Mouse (Mus musculus) retina, postnatal 7 days (tissue): ENCODE data around the gene C530025M09Rik.

Experiments used
- DNase-seq: peaks from one replicate; pipeline ENCODE4 v3.0.0-alpha.2; 2012; ENCODE audit warnings: low read depth, low spot score

The C530025M09Rik gene

GRCm38 (mm10) chr2:149830536-149831458, at the start of gene C530025M09Rik:
C530025M09Rik (minus strand) TSS chr2:149831213.
- peak; percentile 29 for DNase-seq

GRCm38 (mm10) chr2:149877954-149878353, 46.9 kb upstream of the C530025M09Rik start:
- DNase-seq, result no peak

GRCm38 (mm10) chr2:149873346-149873745, 42.3 kb upstream of the C530025M09Rik start:
- DNase-seq, result no peak

- no peak for DNase-seq
These were observed 41.5 kb upstream of the C530025M09Rik start for GRCm38 (mm10) chr2:149872496-149872895.

- no peak for DNase-seq
These were observed 39.5 kb upstream of the C530025M09Rik start for GRCm38 (mm10) chr2:149870496-149870895.

- no peak for DNase-seq
These were observed 35.0 kb upstream of the C530025M09Rik start for GRCm38 (mm10) chr2:149865914-149866435.

GRCm38 (mm10) chr2:149861002-149861401, 30.0 kb upstream of the C530025M09Rik start:
- DNase-seq, result no peak

- no peak for DNase-seq
These were observed 17.8 kb upstream of the C530025M09Rik start for GRCm38 (mm10) chr2:149848778-149849177.

GRCm38 (mm10) chr2:149844575-149844974, 13.6 kb upstream of the C530025M09Rik start:
- no peak for DNase-seq

- DNase-seq, result no peak
These were observed 8.7 kb upstream of the C530025M09Rik start for GRCm38 (mm10) chr2:149839666-149840065.

GRCm38 (mm10) chr2:149836471-149837135, 5.6 kb upstream of the C530025M09Rik start:
- DNase-seq, result no peak

GRCm38 (mm10) chr2:149835091-149835490, 4.1 kb upstream of the C530025M09Rik start:
- no peak for DNase-seq

- DNase-seq, result no peak
These were observed 1.3 kb upstream of the C530025M09Rik start for GRCm38 (mm10) chr2:149832301-149832700.

- no peak for DNase-seq
These were observed 639 bp upstream of the C530025M09Rik start for GRCm38 (mm10) chr2:149831459-149832245.

- DNase-seq, result no peak
These were observed 968 bp downstream of the C530025M09Rik start for GRCm38 (mm10) chr2:149829955-149830535.

- no peak for DNase-seq
These were observed 2.1 kb downstream of the C530025M09Rik start, which contains the start of gene Syndig1 for GRCm38 (mm10) chr2:149828911-149829310. Syndig1 (plus strand) TSS chr2:149829211.

GRCm38 (mm10) chr2:149820201-149820600, 10.8 kb downstream of the C530025M09Rik start:
- no peak for DNase-seq

- no peak for DNase-seq
These were observed 11.3 kb downstream of the C530025M09Rik start for GRCm38 (mm10) chr2:149819751-149820150.

GRCm38 (mm10) chr2:149818395-149818794, 12.6 kb downstream of the C530025M09Rik start:
- DNase-seq, result no peak

- DNase-seq, result no peak
These were observed 18.1 kb downstream of the C530025M09Rik start for GRCm38 (mm10) chr2:149812899-149813298.

- DNase-seq, result no peak
These were observed 25.8 kb downstream of the C530025M09Rik start for GRCm38 (mm10) chr2:149805256-149805655.
